Mouse (Mus musculus) brain, embryonic 14.5 days (tissue): ENCODE measurements around the gene Gm44965.

ENCODE experiments used
- CTCF ChIP-seq: fragments of 200-500 bp; IDR thresholded peaks from 2 replicates; pipeline ENCODE4 v1.5.1; 2012; ENCODE audit warnings: inconsistent platforms, mild to moderate bottlenecking, moderate library complexity, borderline replicate concordance; ENCODE audit not compliant: insufficient read depth, insufficient read length; ENCODE audit errors: extremely low read depth
- POLR2A ChIP-seq: fragments of 200-500 bp; IDR thresholded peaks from 2 replicates; pipeline ENCODE4 v1.6.1; 2012; ENCODE audit warnings: mild to moderate bottlenecking, inconsistent platforms, borderline replicate concordance; ENCODE audit not compliant: poor library complexity, insufficient read depth, insufficient read length, severe bottlenecking; ENCODE audit errors: extremely low read depth

- TF ChIP-seq POLR2A (no peak), CTCF (no peak)
Measured at GRCm38 (mm10) chr6:48589194-48589750, 4.5 kb upstream of the Gm44965 start, which contains the start of gene Gm45021.
